Mouse (Mus musculus) kidney, postnatal 0 days (tissue): Measurements from ENCODE around the gene Galnt7. TPM values are rescaled to one million over a fixed set of nuclear protein-coding genes. Genes with fewer than 3 reads are reported as not detected.
"Not testable (repeated sequence)": the region's sequence is repeated elsewhere in the genome, so short reads cannot be mapped to it uniquely, and the experiment has no call there.

Experiments
- ATAC-seq: fragments of 200-750 bp; cut with Nextera tagmentation; replicated peaks from 2 replicates; pipeline ENCODE4 v1.8.0; 2017; ENCODE audit warnings: low read depth, moderate number of reproducible peaks, moderate TSS enrichment, moderate library complexity; ENCODE audit not compliant: low FRiP score
- DNase-seq: peaks from one replicate; pipeline ENCODE4 v3.0.0-alpha.2; 2016; ENCODE audit warnings: low spot score
- H3K27ac ChIP-seq: fragments of 300-500 bp; sonication (generic); 2 replicates; pipeline ENCODE4 v1.5.1; 2014; ENCODE audit warnings: mild to moderate bottlenecking
- H3K27me3 ChIP-seq: fragments of 300-500 bp; sonication (generic); 2 replicates; pipeline ENCODE4 v1.6.1; 2014; ENCODE audit warnings: low read length, mixed read lengths; ENCODE audit not compliant: insufficient read depth
- H3K36me3 ChIP-seq: fragments of 300-500 bp; sonication (generic); 2 replicates; pipeline ENCODE4 v1.6.1; 2014; ENCODE audit warnings: low read length, mixed read lengths; ENCODE audit not compliant: insufficient read depth
- H3K4me1 ChIP-seq: fragments of 300-500 bp; sonication (generic); replicated peaks from 2 replicates; pipeline ENCODE4 v1.6.1; 2014; ENCODE audit warnings: antibody characterized with exemption, low read length, mixed read lengths; ENCODE audit not compliant: insufficient read depth
- H3K4me2 ChIP-seq: fragments of 300-500 bp; sonication (generic); 2 replicates; pipeline ENCODE4 v1.6.1; 2014; ENCODE audit warnings: mild to moderate bottlenecking, low read length, moderate library complexity, mixed read lengths
- H3K4me3 ChIP-seq: fragments of 300-500 bp; sonication (generic); replicated peaks from 2 replicates; pipeline ENCODE4 v1.5.1; 2014; ENCODE audit warnings: low read depth, low read length
- H3K9ac ChIP-seq: fragments of 300-500 bp; sonication (generic); 2 replicates; pipeline ENCODE4 v1.6.1; 2014; ENCODE audit warnings: low read depth, low read length
- H3K9me3 ChIP-seq: fragments of 300-500 bp; sonication (generic); replicated peaks from 2 replicates; pipeline ENCODE4 v1.6.1; 2016; ENCODE audit warnings: low read length, inconsistent platforms, mixed read lengths
- CTCF ChIP-seq: IDR thresholded peaks from 2 replicates; pipeline ENCODE4 v1.5.1; 2016; ENCODE audit warnings: antibody characterized with exemption, low read depth, mild to moderate bottlenecking, moderate library complexity
- WGBS: fragments of 180-500 bp; shearing (Covaris S2); extraction: QIAGEN DNeasy Blood & Tissue Kit; methylation state at CpG from one replicate; pipeline ENCODE4 v1.1.7; 2014; 5-methylcytosine and 5-hydroxymethylcytosine counted together
- polyA plus RNA-seq: library from polyadenylated mRNA; unstranded; fragments of >200 nt; fragmentation: Nextera tagmentation; extraction: Ambion mirVana; gene quantifications from 2 replicates; pipeline ENCODE4 v1.2.1, GENCODE M21; 2015

The Galnt7 gene
- polyA plus RNA-seq, 1 experiment from 2014 or later: 14.9 TPM

DNA sequence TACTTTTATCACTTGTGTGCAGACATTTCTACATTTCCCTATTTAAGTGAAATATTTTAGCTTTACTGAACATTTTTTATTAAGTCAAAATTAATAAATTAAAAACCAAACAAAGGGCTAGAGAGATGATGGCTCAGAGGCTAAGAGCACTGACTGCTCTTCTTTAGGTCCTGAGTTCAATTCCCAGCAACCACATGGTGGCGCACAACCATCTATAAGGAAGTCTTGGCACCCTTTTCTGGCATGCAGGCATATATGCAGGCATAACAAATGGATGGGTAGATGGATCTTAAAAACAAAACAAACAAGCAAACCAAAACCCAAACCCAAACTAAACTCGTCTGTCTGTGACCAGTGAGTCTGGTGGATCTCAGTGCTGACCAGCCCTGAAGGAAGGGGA, 120.6 kb downstream of the Galnt7 start:
- Histone ChIP-seq H3K4me3 (no peak overlapping the region), H3K9ac (no peak overlapping the region), H3K9me3 (no peaks in the 10 kb centered on the region), H3K4me2 (no peak overlapping the region), H3K4me1 (no peaks in the 10 kb centered on the region), H3K36me3 (0 out of 2 replicates have a peak, but pooled peaks cover 7% of the 10 kb centered on the region), H3K27me3 (no peaks in the 10 kb centered on the region), H3K27ac (no peak overlapping the region)
- no peak for ATAC-seq
- DNase-seq: no peak
- TF ChIP-seq CTCF: peak; percentile 60
- WGBS: 69% methylated on average over 2 of the region's 2 CpGs

DNA sequence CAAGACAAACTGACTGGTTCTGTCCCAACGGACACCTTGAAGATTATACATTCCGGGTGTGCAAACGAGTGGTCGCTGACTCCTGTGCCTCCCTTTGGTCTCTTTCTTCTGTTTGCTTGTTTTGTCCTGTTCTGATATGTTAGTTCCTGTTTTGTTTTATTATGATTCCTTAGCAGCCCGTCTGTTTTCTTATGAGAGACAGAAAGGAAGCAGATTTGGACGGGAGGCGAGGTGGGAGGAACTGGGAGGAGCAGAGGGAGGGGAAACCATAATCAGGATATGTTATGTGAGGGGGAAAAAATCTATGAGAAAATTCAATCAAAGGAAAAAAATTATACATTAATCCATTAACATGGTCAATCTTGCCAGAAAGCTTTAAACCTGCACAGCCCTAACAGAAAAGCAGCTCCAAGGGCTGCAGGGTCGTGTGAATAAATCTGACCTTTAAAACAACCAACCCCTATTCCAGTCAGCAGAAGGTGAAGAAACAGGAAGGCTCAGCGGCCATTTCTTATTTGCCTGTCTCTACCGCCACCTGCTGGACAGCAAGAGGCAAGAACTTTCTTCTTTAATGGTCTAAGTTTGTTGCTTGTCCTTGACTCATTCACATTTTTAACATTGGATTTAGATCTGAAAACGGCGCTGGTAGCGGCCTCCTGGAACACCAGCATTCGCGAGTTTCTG, 122.0 kb downstream of the Galnt7 start:
- ATAC-seq (peak; percentile 47; the same call in 1 of the 2 replicates), DNase-seq (peak; percentile 95)
- Histone ChIP-seq H3K9ac (no peak overlapping the region), H3K4me2 (peak overlapping the region; percentile 38; the same call in 1 of the 2 replicates), H3K4me3 (0 out of 2 replicates have a peak overlapping the region, but pooled peaks have one; percentile 2), H3K9me3 (no peaks in the 10 kb centered on the region), H3K4me1 (no peaks in the 10 kb centered on the region), H3K27ac (0 out of 2 replicates have a peak overlapping the region, but pooled peaks have one; percentile 25), H3K36me3 (0 out of 2 replicates have a peak, but pooled peaks cover 3% of the 10 kb centered on the region), H3K27me3 (no peaks in the 10 kb centered on the region)
- 22% methylated on average over 15 of the region's 15 CpGs for WGBS
- TF ChIP-seq CTCF: peak; percentile 96

DNA sequence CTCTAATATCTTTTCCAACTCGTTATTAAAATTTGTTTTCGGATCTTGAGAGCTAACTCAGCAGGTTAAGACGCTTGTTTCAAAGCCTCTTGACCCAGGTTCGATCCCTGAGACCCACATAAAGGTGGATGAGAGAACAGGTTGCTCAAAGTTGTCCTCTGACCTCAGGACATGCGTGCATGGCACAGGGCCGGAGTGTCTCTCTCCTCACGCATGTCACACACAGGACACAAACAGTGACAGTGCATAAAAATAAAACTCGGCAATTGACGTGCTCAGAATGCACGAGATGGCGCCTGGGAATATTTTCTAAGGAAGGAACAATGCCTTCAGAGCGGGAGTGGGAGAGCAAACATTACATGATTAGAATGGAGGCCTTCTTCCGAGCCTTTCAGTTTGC, 122.6 kb downstream of the Galnt7 start:
- H3K9ac ChIP-seq: no peak overlapping the region
- 0 out of 2 replicates have a peak, but pooled peaks cover 3% of the 10 kb centered on the region for H3K36me3 ChIP-seq
- no peaks in the 10 kb centered on the region for H3K9me3 ChIP-seq
- H3K4me3 ChIP-seq: 0 out of 2 replicates have a peak overlapping the region, but pooled peaks have one; percentile 2
- ATAC-seq: no peak
- H3K27me3 ChIP-seq: no peaks in the 10 kb centered on the region
- H3K27ac ChIP-seq: 0 out of 2 replicates have a peak overlapping the region, but pooled peaks have one; percentile 25
- peak overlapping the region; percentile 38; the same call in 1 of the 2 replicates for H3K4me2 ChIP-seq
- 86% methylated on average over 13 of the region's 13 CpGs for WGBS
- TF ChIP-seq CTCF: no peak
- no peak for DNase-seq
- no peaks in the 10 kb centered on the region for H3K4me1 ChIP-seq

DNA sequence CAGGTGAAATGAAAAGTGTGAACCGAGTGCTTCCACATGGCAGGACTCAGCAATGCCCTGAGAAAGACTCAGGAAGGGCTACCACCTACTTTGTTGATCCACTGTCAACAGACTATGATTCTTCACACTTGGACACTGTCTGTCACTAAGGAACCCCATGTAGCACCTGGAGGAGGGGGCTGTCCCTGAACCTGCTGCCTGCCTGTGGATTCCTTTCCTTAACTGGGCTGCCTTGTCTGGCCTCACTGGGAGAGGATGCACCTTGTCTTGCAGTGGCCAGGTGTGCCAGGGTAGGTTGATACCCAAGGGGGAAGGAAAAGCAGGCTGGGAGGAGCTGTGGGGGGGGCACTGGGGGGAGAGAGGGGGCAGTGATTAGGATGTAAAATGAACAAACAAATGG, 124.8 kb downstream of the Galnt7 start:
- Histone ChIP-seq H3K36me3 (0 out of 2 replicates have a peak, but pooled peaks cover 4% of the 10 kb centered on the region), H3K4me3 (no peak overlapping the region), H3K9ac (no peak overlapping the region), H3K4me1 (no peaks in the 10 kb centered on the region), H3K27ac (no peak overlapping the region), H3K4me2 (no peak overlapping the region), H3K27me3 (no peaks in the 10 kb centered on the region), H3K9me3 (no peaks in the 10 kb centered on the region)
- WGBS: 92% methylated on average over 1 of the region's 1 CpGs
- TF ChIP-seq CTCF: no peak
- no peak for DNase-seq
- no peak for ATAC-seq

DNA sequence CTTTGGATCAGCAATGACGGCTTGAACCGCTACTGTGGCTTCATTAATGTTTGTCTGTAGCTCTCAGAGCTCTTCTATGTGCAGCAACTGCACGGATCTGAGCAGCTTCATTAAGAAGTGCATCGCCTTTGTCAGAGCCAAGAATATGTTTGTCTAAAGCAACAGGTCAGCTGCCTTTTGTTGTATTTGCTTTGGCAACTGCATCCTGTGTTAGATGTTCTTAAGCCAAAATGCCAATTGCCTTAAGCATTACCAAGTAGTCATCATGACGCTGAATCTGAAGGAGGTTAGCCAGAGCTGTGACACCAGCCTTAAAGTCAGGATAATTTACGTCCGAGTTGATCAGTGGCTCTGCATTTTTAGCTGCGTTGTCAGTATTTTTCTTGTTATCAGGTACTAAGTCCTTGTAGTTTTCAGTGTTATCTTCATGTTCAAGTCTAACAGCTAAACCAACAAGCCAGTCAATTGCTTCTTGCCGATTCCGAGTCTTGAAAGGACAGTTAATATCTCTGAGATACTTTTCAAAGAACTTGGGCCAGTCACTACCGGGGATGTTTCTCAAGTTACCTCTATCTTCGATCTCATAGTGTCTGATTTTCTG, 132.5 kb downstream of the Galnt7 start:
- Histone ChIP-seq H3K9ac (no peak overlapping the region), H3K4me2 (no peak overlapping the region), H3K27ac (no peak overlapping the region), H3K4me1 (no peaks in the 10 kb centered on the region), H3K4me3 (no peak overlapping the region), H3K36me3 (peaks cover 5% of the 10 kb centered on the region; the same call in 1 of the 2 replicates), H3K27me3 (no peaks in the 10 kb centered on the region), H3K9me3 (no peaks in the 10 kb centered on the region)
- WGBS: 67% methylated on average over 12 of the region's 12 CpGs
- ATAC-seq (no peak), DNase-seq (no peak)
- no peak for TF ChIP-seq CTCF

DNA sequence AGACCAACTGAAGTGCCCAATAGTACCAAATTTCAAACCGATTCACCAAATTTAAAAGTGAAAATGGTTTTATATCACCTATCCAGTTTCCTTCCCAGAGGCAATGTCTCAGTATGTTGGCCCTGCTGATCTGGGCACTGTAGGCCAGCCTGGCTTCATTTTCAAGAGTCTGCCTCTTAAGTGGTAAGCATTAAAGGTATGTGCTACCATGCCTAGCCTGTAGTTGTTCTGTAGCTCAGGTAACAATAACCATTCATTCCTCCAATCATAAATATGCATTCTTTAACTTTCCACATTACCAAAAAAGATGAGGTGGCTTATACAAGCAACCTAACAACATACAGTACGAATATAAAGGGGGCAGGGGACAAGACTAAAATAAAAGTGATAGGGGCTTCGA, 135.1 kb downstream of the Galnt7 start:
- 82% methylated on average over 3 of the region's 3 CpGs for WGBS
- Histone ChIP-seq H3K4me3 (no peak overlapping the region), H3K9ac (no peak overlapping the region), H3K27ac (no peak overlapping the region), H3K4me1 (no peaks in the 10 kb centered on the region), H3K27me3 (no peaks in the 10 kb centered on the region), H3K4me2 (no peak overlapping the region), H3K36me3 (peaks cover 6% of the 10 kb centered on the region; the same call in 1 of the 2 replicates), H3K9me3 (no peaks in the 10 kb centered on the region)
- no peak for TF ChIP-seq CTCF
- DNase-seq: no peak
- no peak for ATAC-seq

DNA sequence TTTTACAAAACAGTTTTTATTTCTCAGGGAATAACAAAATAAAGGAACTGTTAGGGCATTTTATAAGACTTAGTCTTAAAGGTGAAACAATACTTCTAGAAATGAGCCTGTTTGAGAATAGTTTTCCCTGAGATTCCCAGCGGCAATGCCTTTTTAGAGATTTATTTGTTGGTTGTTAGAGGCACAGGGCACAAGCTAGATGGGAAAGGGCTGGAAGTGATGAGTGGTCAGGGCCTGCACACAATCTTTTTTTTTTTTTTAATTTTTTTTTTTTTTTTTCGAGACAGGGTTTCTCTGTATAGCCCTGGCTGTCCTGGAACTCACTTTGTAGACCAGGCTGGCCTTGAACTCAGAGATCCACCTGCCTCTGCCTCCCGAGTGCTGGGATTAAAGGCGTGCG, 136.1 kb downstream of the Galnt7 start:
- H3K9me3 ChIP-seq, H3K9ac ChIP-seq, DNase-seq, H3K27me3 ChIP-seq, H3K4me1 ChIP-seq, H3K4me2 ChIP-seq, H3K36me3 ChIP-seq, ATAC-seq, H3K27ac ChIP-seq, H3K4me3 ChIP-seq: not testable (repeated sequence)
- 86% methylated on average over 4 of the region's 5 CpGs for WGBS

DNA sequence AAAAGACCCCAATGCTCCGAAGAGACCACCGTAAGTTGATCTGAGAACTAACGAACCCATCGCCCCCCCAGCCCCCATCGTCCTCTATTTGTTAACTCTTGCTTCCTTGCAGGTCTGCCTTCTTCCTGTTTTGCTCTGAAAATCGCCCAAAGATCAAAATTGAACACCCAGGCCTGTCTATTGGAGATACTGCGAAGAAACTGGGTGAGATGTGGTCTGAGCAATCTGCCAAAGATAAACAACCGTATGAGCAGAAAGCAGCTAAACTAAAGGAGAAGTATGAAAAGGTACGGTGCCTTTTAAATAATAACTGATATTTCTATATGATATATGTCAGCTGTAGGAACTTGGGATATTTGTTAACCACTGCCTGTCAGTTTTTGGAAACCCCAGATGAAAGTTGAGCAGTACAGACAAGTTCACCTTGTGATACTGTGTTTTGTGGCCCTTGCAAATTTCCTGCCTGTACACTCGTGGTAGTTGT, 139.6 kb downstream of the Galnt7 start:
- not testable (repeated sequence) for H3K9me3 ChIP-seq, H3K4me1 ChIP-seq, H3K36me3 ChIP-seq, H3K27ac ChIP-seq, H3K27me3 ChIP-seq, ATAC-seq, DNase-seq
- Histone ChIP-seq H3K4me2 (peak overlapping the region; percentile 52), H3K4me3 (peak overlapping the region; percentile 76), H3K9ac (peak overlapping the region; percentile 92; the same call in 1 of the 2 replicates)
- 6% methylated on average over 9 of the region's 10 CpGs for WGBS
